Mouse (Mus musculus): ENCODE measurements around the gene 3100002H09Rik. TPM values are rescaled to one million over a fixed set of nuclear protein-coding genes. Genes with fewer than 3 reads are reported as not detected.

The 3100002H09Rik gene
- polyA plus RNA-seq, 1 experiment: not detected

DNA sequence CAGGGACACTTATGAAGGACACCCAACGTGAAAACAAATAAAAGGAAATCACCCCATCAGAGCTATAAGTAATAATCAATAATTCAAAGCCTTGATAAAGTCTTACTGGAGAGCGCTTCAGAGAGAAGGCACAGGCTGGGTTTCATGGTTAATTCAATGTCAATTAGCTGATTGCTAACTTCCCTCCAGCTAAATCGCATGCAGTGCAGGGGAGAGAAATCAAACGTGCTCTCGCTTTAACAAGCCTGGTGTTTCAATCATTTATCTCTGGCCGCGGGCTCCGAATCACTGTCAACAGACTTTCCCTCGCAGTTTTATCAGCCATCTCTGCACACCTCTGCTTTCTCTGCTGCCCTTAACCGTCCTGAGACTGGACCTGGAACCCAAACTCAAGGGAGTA, 22.3 kb upstream of the 3100002H09Rik start:
- no peak for TF ChIP-seq CTCF (IDR thresholded peaks at IDR 0.05; ENCODE audit: extremely low read depth, insufficient read depth, insufficient read length, insufficient replicate concordance)
- TF ChIP-seq POLR2A (IDR thresholded peaks at IDR 0.05; ENCODE audit: low read depth, low read length): no peak
- H3K27ac ChIP-seq (ENCODE audit: insufficient read depth, low read length): no peak overlapping the region
- H3K4me1 ChIP-seq (ENCODE audit: control insufficient read depth, insufficient read depth, insufficient read length): no peaks in the 10 kb centered on the region
- DNase-seq (ENCODE audit: low read depth in 1 of 2, low spot score in 2 of 2): no peak
- no peaks in the 10 kb centered on the region for H3K27me3 ChIP-seq (ENCODE audit: control insufficient read depth, insufficient read depth, low read length)
- no peak overlapping the region for H3K4me3 ChIP-seq (ENCODE audit: extremely low read depth, insufficient read depth, insufficient read length)
- no peaks in the 10 kb centered on the region for H3K36me3 ChIP-seq (ENCODE audit: control insufficient read depth, insufficient read depth, low read length)
- WGBS: 76% methylated on average over 10 of the region's 10 CpGs

DNA sequence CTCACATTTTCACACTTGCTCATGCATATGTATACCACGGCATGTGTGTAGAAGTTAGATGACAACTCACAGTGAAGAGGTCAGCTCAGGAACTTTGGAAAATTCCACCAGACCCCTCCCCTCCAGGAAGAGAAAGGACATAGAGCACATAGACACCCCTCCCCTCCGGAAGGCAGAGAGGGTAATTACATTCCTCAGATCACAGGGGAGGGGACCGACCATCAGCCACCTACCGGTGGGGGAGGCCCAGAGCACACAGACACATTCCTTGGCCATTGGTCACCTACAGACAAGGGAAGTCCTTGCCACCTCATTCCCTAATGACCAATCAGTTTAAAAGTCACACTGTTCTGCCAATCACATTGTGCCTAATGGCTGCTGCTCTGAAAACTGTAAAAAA, 20.9 kb upstream of the 3100002H09Rik start:
- Histone ChIP-seq H3K4me3 (ENCODE audit: extremely low read depth, insufficient read depth, insufficient read length) (no peak overlapping the region), H3K27ac (ENCODE audit: insufficient read depth, low read length) (no peak overlapping the region), H3K4me1 (ENCODE audit: control insufficient read depth, insufficient read depth, insufficient read length) (no peaks in the 10 kb centered on the region), H3K36me3 (ENCODE audit: control insufficient read depth, insufficient read depth, low read length) (no peaks in the 10 kb centered on the region), H3K27me3 (ENCODE audit: control insufficient read depth, insufficient read depth, low read length) (no peaks in the 10 kb centered on the region)
- TF ChIP-seq CTCF (IDR thresholded peaks at IDR 0.05; ENCODE audit: extremely low read depth, insufficient read depth, insufficient read length, insufficient replicate concordance) (no peak), POLR2A (IDR thresholded peaks at IDR 0.05; ENCODE audit: low read depth, low read length) (no peak)
- WGBS: 43% methylated on average over 4 of the region's 4 CpGs
- DNase-seq (ENCODE audit: low read depth in 1 of 2, low spot score in 2 of 2): no peak

- Histone ChIP-seq H3K4me1 (ENCODE audit: control insufficient read depth, insufficient read depth, insufficient read length) (no peaks in the 10 kb centered on the region), H3K27ac (ENCODE audit: insufficient read depth, low read length) (no peak overlapping the region), H3K36me3 (ENCODE audit: control insufficient read depth, insufficient read depth, low read length) (no peaks in the 10 kb centered on the region), H3K27me3 (ENCODE audit: control insufficient read depth, insufficient read depth, low read length) (no peaks in the 10 kb centered on the region), H3K4me3 (ENCODE audit: extremely low read depth, insufficient read depth, insufficient read length) (no peak overlapping the region)
- DNase-seq (ENCODE audit: low read depth in 1 of 2, low spot score in 2 of 2): no peak
- TF ChIP-seq POLR2A (IDR thresholded peaks at IDR 0.05; ENCODE audit: low read depth, low read length): no peak
- no peak for TF ChIP-seq CTCF (IDR thresholded peaks at IDR 0.05; ENCODE audit: extremely low read depth, insufficient read depth, insufficient read length, insufficient replicate concordance)
- WGBS: 93% methylated on average over 1 of the region's 1 CpGs
Measured at GRCm38 (mm10) chr4:124626836-124627235, 16.2 kb upstream of the 3100002H09Rik start.

- no peak overlapping the region for H3K27ac ChIP-seq (ENCODE audit: insufficient read depth, low read length)
- H3K4me1 ChIP-seq (ENCODE audit: control insufficient read depth, insufficient read depth, insufficient read length): no peaks in the 10 kb centered on the region
- TF ChIP-seq POLR2A (IDR thresholded peaks at IDR 0.05; ENCODE audit: low read depth, low read length) (no peak), CTCF (IDR thresholded peaks at IDR 0.05; ENCODE audit: extremely low read depth, insufficient read depth, insufficient read length, insufficient replicate concordance) (no peak)
- no peaks in the 10 kb centered on the region for H3K27me3 ChIP-seq (ENCODE audit: control insufficient read depth, insufficient read depth, low read length)
- 58% methylated on average over 7 of the region's 7 CpGs for WGBS
- no peaks in the 10 kb centered on the region for H3K36me3 ChIP-seq (ENCODE audit: control insufficient read depth, insufficient read depth, low read length)
- no peak for DNase-seq (ENCODE audit: low read depth in 1 of 2, low spot score in 2 of 2)
- no peak overlapping the region for H3K4me3 ChIP-seq (ENCODE audit: extremely low read depth, insufficient read depth, insufficient read length)
Measured at GRCm38 (mm10) chr4:124624111-124624581, 13.5 kb upstream of the 3100002H09Rik start.

GRCm38 (mm10) chr4:124622566-124622965, 12.0 kb upstream of the 3100002H09Rik start:
- H3K4me1 ChIP-seq (ENCODE audit: control insufficient read depth, insufficient read depth, insufficient read length): no peaks in the 10 kb centered on the region
- 87% methylated on average over 5 of the region's 5 CpGs for WGBS
- H3K36me3 ChIP-seq (ENCODE audit: control insufficient read depth, insufficient read depth, low read length): no peaks in the 10 kb centered on the region
- H3K4me3 ChIP-seq (ENCODE audit: extremely low read depth, insufficient read depth, insufficient read length): no peak overlapping the region
- H3K27ac ChIP-seq (ENCODE audit: insufficient read depth, low read length): no peak overlapping the region
- H3K27me3 ChIP-seq (ENCODE audit: control insufficient read depth, insufficient read depth, low read length): no peaks in the 10 kb centered on the region
- TF ChIP-seq POLR2A (IDR thresholded peaks at IDR 0.05; ENCODE audit: low read depth, low read length): no peak
- TF ChIP-seq CTCF (IDR thresholded peaks at IDR 0.05; ENCODE audit: extremely low read depth, insufficient read depth, insufficient read length, insufficient replicate concordance): no peak
- no peak for DNase-seq (ENCODE audit: low read depth in 1 of 2, low spot score in 2 of 2)

GRCm38 (mm10) chr4:124621406-124621805, 10.8 kb upstream of the 3100002H09Rik start:
- Histone ChIP-seq H3K36me3 (ENCODE audit: control insufficient read depth, insufficient read depth, low read length) (no peaks in the 10 kb centered on the region), H3K4me3 (ENCODE audit: extremely low read depth, insufficient read depth, insufficient read length) (no peak overlapping the region), H3K4me1 (ENCODE audit: control insufficient read depth, insufficient read depth, insufficient read length) (no peaks in the 10 kb centered on the region), H3K27me3 (ENCODE audit: control insufficient read depth, insufficient read depth, low read length) (no peaks in the 10 kb centered on the region), H3K27ac (ENCODE audit: insufficient read depth, low read length) (no peak overlapping the region)
- TF ChIP-seq POLR2A (IDR thresholded peaks at IDR 0.05; ENCODE audit: low read depth, low read length): no peak
- TF ChIP-seq CTCF (IDR thresholded peaks at IDR 0.05; ENCODE audit: extremely low read depth, insufficient read depth, insufficient read length, insufficient replicate concordance): no peak
- no peak for DNase-seq (ENCODE audit: low read depth in 1 of 2, low spot score in 2 of 2)
- whole genome bisulfite sequencing: 82% methylated on average over 11 of the region's 11 CpGs

DNA sequence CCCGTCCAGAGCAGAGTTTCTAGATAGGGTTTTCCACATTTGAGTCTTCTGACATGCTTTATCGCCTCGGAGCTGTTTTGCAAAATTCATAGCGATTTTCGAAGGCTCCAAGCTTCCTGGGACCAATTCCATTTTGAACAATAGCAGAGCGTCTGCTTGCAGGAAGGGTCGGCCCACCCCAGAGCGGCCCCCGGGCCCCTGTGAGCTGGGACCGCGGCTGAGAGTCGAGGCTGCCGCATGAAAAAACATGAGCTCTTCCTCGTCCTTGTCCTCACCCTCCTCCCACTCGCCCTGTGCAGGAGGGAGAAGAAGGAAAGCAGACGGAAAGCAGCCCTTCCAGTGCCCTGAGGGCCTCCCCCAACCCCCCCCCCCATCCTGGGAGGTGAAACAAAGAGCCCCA, 8.0 kb upstream of the 3100002H09Rik start:
- Histone ChIP-seq H3K27ac (ENCODE audit: insufficient read depth, low read length) (no peak overlapping the region), H3K36me3 (ENCODE audit: control insufficient read depth, insufficient read depth, low read length) (no peaks in the 10 kb centered on the region), H3K27me3 (ENCODE audit: control insufficient read depth, insufficient read depth, low read length) (no peaks in the 10 kb centered on the region), H3K4me3 (ENCODE audit: extremely low read depth, insufficient read depth, insufficient read length) (no peak overlapping the region), H3K4me1 (ENCODE audit: control insufficient read depth, insufficient read depth, insufficient read length) (no peaks in the 10 kb centered on the region)
- 16% methylated on average over 16 of the region's 16 CpGs for WGBS
- TF ChIP-seq POLR2A (IDR thresholded peaks at IDR 0.05; ENCODE audit: low read depth, low read length) (no peak), CTCF (IDR thresholded peaks at IDR 0.05; ENCODE audit: extremely low read depth, insufficient read depth, insufficient read length, insufficient replicate concordance) (no peak)
- no peak for DNase-seq (ENCODE audit: low read depth in 1 of 2, low spot score in 2 of 2)
